Mouse (Mus musculus): ENCODE data around the gene Cd37. TPM values are rescaled to one million over a fixed set of nuclear protein-coding genes. Genes with fewer than 3 reads are reported as not detected.

The Cd37 gene
- total RNA-seq, 2 experiments from 2014 or later = 2.6 to 12.8 TPM

GRCm38 (mm10) chr7:45204380-45205143 is 34.4 kb downstream of the Cd37 start, which contains the start of gene Ccdc155:
Ccdc155 (minus strand) TSS chr7:45204892.
- DNase-seq = peak; percentile 85 to 93

GRCm38 (mm10) chr7:45202654-45203053 is 36.3 kb downstream of the Cd37 start:
- no peak for DNase-seq

GRCm38 (mm10) chr7:45198961-45199360 is 40.0 kb downstream of the Cd37 start:
- DNase-seq = no peak

GRCm38 (mm10) chr7:45198435-45198834 is 40.5 kb downstream of the Cd37 start:
- peak; percentile 74 to 79 for DNase-seq

GRCm38 (mm10) chr7:45196994-45197393 is 41.9 kb downstream of the Cd37 start:
- DNase-seq = no peak

GRCm38 (mm10) chr7:45196176-45196535 is 42.8 kb downstream of the Cd37 start:
- no peak for DNase-seq

GRCm38 (mm10) chr7:45195341-45196175 is 43.4 kb downstream of the Cd37 start:
- DNase-seq = no peak

- no peak for DNase-seq
Measured at GRCm38 (mm10) chr7:45193871-45194785, 44.8 kb downstream of the Cd37 start.

GRCm38 (mm10) chr7:45193406-45193805 is 45.5 kb downstream of the Cd37 start:
- no peak for DNase-seq

GRCm38 (mm10) chr7:45192585-45193310 is 46.2 kb downstream of the Cd37 start:
- no peak for DNase-seq

- no peak for DNase-seq
Measured at GRCm38 (mm10) chr7:45191803-45192363, 47.0 kb downstream of the Cd37 start.

- no peak for DNase-seq
Measured at GRCm38 (mm10) chr7:45191161-45191560, 47.8 kb downstream of the Cd37 start.

- DNase-seq = no peak
Measured at GRCm38 (mm10) chr7:45190186-45190585, 48.7 kb downstream of the Cd37 start.

- no peak for DNase-seq
Measured at GRCm38 (mm10) chr7:45189600-45189999, 49.3 kb downstream of the Cd37 start.

GRCm38 (mm10) chr7:45185921-45186320 is 53.0 kb downstream of the Cd37 start:
- DNase-seq = no peak

- no peak for DNase-seq
Measured at GRCm38 (mm10) chr7:45183672-45184071, 55.2 kb downstream of the Cd37 start.

Other genes starting within 250 kb of the Cd37 start
- gene Irf3, start 241.5 kb downstream of the Cd37 start, total RNA-seq (2021) = 10 to 100 TPM; 21.3 to 29.5 TPM
- gene Bcl2l12, start 240.4 kb downstream of the Cd37 start, total RNA-seq (2021) = 1 to 10 TPM; 8.1 to 9.7 TPM
- gene Scaf1, start 222.8 kb downstream of the Cd37 start, total RNA-seq (2021) = 10 to 100 TPM; 45.1 to 46.0 TPM
- 10 to 100 TPM; 43.9 to 47.7 TPM for gene Rras, start 221.2 kb downstream of the Cd37 start, total RNA-seq (2021)
- 10 to 100 TPM; 21.5 to 21.9 TPM for gene Prr12, start 186.2 kb downstream of the Cd37 start, total RNA-seq (2021)
- gene Nosip, start 176.7 kb downstream of the Cd37 start, total RNA-seq (2021) = 10 to 100 TPM; 29.6 to 35.2 TPM
- 1 to 10 TPM; 7.8 TPM for gene Prrg2, start 176.4 kb downstream of the Cd37 start, total RNA-seq (2021)
- 10 to 100 TPM; 20.0 to 20.7 TPM for gene Rcn3, start 146.9 kb downstream of the Cd37 start, total RNA-seq (2021)
- gene Fcgrt, start 135.3 kb downstream of the Cd37 start, total RNA-seq (2021) = 10 to 100 TPM; 60.3 to 66.8 TPM
- gene Rps11, start 114.7 kb downstream of the Cd37 start, total RNA-seq (2021) = 100 to 1,000 TPM; 512 to 646 TPM
- gene Rpl13a, start 110.4 kb downstream of the Cd37 start, total RNA-seq (2021) = 100 to 1,000 TPM; 714 to 715 TPM
- under 1 TPM; 0.26 to 0.47 TPM for gene Gm45713, start 102.9 kb downstream of the Cd37 start, total RNA-seq (2021)
- 1 to 10 TPM; 2.7 to 5.3 TPM for gene Flt3l, start 102.7 kb downstream of the Cd37 start, total RNA-seq (2021)
- gene Pih1d1, start 84.8 kb downstream of the Cd37 start, total RNA-seq (2021) = 10 to 100 TPM; 35.5 to 42.7 TPM
- gene Aldh16a1, start 84.5 kb downstream of the Cd37 start, total RNA-seq (2021) = 10 to 100 TPM; 21.5 to 26.8 TPM
- 10 to 100 TPM; 29.7 to 32.4 TPM for gene Slc17a7, start 75.2 kb downstream of the Cd37 start, total RNA-seq (2021)
- gene Gfy, start 59.5 kb downstream of the Cd37 start, total RNA-seq (2021) = not detected
- gene Pth2, start 58.1 kb downstream of the Cd37 start, total RNA-seq (2021) = not detected
- under 1 TPM in 1 of 2 experiments, not detected in 1; 0.46 TPM for gene Ccdc155, start 34.2 kb downstream of the Cd37 start, total RNA-seq (2021)
- gene Dkkl1, start 27.0 kb downstream of the Cd37 start, total RNA-seq (2021) = not detected
- 1 to 10 TPM; 6.4 to 7.7 TPM for gene Tead2, start 23.4 kb downstream of the Cd37 start, total RNA-seq (2021)
- not detected for gene Slc6a16, start 2.0 kb upstream of the Cd37 start, total RNA-seq (2021)
- gene Slc6a21, start 38.4 kb upstream of the Cd37 start, total RNA-seq (2021) = not detected
- 10 to 100 TPM; 20.0 to 27.9 TPM for gene Trpm4, start 94.7 kb upstream of the Cd37 start, total RNA-seq (2021)
- 100 to 1,000 TPM; 954 to 975 TPM for gene Hrc, start 96.2 kb upstream of the Cd37 start, total RNA-seq (2021)
- gene Ppfia3, start 127.9 kb upstream of the Cd37 start, total RNA-seq (2021) = under 1 TPM in 1 of 2 experiments, not detected in 1; 0.33 TPM
- 1 to 10 TPM; 1.7 to 2.3 TPM for gene Lin7b, start 131.5 kb upstream of the Cd37 start, total RNA-seq (2021)
- gene Snrnp70, start 156.6 kb upstream of the Cd37 start, total RNA-seq (2021) = 10 to 100 TPM; 81.1 to 85.7 TPM
- gene Kcna7, start 166.5 kb upstream of the Cd37 start, total RNA-seq (2021) = 1 to 10 TPM; 6.1 to 7.4 TPM
- gene Ntf5, start 174.6 kb upstream of the Cd37 start, total RNA-seq (2021) = under 1 TPM; 0.25 to 0.28 TPM
- gene Lhb, start 181.7 kb upstream of the Cd37 start, total RNA-seq (2021) = not detected
- 100 to 1,000 TPM in 1 of 2 experiments, 10 to 100 TPM in 1; 99.2 to 105 TPM for gene Gys1, start 195.7 kb upstream of the Cd37 start, total RNA-seq (2021)
- 10 to 100 TPM; 25.2 to 26.5 TPM for gene Ruvbl2, start 199.0 kb upstream of the Cd37 start, total RNA-seq (2021)
- 100 to 1,000 TPM; 287 to 382 TPM for gene Ftl1, start 220.8 kb upstream of the Cd37 start, total RNA-seq (2021)
- 10 to 100 TPM; 23.4 to 24.1 TPM for gene Bax, start 227.8 kb upstream of the Cd37 start, total RNA-seq (2021)
- not detected for gene Tulp2, start 242.8 kb upstream of the Cd37 start, total RNA-seq (2021)
- gene Gm45808, start 247.7 kb upstream of the Cd37 start, total RNA-seq (2021) = 10 to 100 TPM in 1 of 2 experiments, 1 to 10 TPM in 1; 8.7 to 12.3 TPM
- 10 to 100 TPM in 1 of 2 experiments, 1 to 10 TPM in 1; 7.9 to 13.1 TPM for gene Dhdh, start 249.7 kb upstream of the Cd37 start, total RNA-seq (2021)